Mouse (Mus musculus) ES-E14 (cell line): ENCODE measurements around the gene Apobr.

Source experiments
- CHD2 ChIP-seq: IDR thresholded peaks from 2 replicates; pipeline ENCODE4 v1.6.1; 2014; ENCODE audit warnings: mild to moderate bottlenecking, low read depth, low read length, inconsistent platforms
- ZC3H11A ChIP-seq: IDR thresholded peaks from 2 replicates; pipeline ENCODE4 v1.6.1; 2012; ENCODE audit warnings: low read depth, mild to moderate bottlenecking, inconsistent platforms, low read length, borderline replicate concordance

GRCm38 (mm10) chr7:126623381-126623780 lies 38.6 kb downstream of the Apobr start:
- TF ChIP-seq CHD2 = no peak
- no peak for TF ChIP-seq ZC3H11A
